Mouse (Mus musculus) kidney, embryonic 14.5 days (tissue): ENCODE measurements around the gene Mllt1. TPM values are rescaled to one million over a fixed set of nuclear protein-coding genes. Genes with fewer than 3 reads are reported as not detected.
A peak's percentile ranks its signal among the peaks of the same experiment; 100 is the strongest.

ENCODE experiments used
- ATAC-seq: fragments of 200-750 bp; cut with Nextera tagmentation; 2 replicates; pipeline ENCODE4 v1.8.0; 2017; ENCODE audit warnings: moderate number of reproducible peaks, mild to moderate bottlenecking, moderate TSS enrichment, moderate library complexity; ENCODE audit not compliant: low FRiP score, low TSS enrichment
- H3K27ac ChIP-seq: fragments of 300-500 bp; sonication (generic); 2 replicates; pipeline ENCODE4 v1.5.1; 2014; ENCODE audit warnings: low read depth, mild to moderate bottlenecking, low read length, moderate library complexity, mixed read lengths
- H3K27me3 ChIP-seq: fragments of 300-500 bp; sonication (generic); 2 replicates; pipeline ENCODE4 v1.6.1; 2014; ENCODE audit warnings: mild to moderate bottlenecking, low read length; ENCODE audit not compliant: control insufficient read depth, insufficient read depth
- H3K36me3 ChIP-seq: fragments of 300-500 bp; sonication (generic); 2 replicates; pipeline ENCODE4 v1.6.1; 2014; ENCODE audit warnings: low read length, mixed read lengths; ENCODE audit not compliant: control insufficient read depth, insufficient read depth
- H3K4me1 ChIP-seq: fragments of 300-500 bp; sonication (generic); 2 replicates; pipeline ENCODE4 v1.6.1; 2014; ENCODE audit warnings: low read length, mixed read lengths; ENCODE audit not compliant: control insufficient read depth, insufficient read depth
- H3K4me2 ChIP-seq: fragments of 300-500 bp; sonication (generic); replicated peaks from 2 replicates; pipeline ENCODE4 v1.6.1; 2014; ENCODE audit warnings: low read depth, mild to moderate bottlenecking, low read length
- H3K4me3 ChIP-seq: fragments of 300-500 bp; sonication (generic); 2 replicates; pipeline ENCODE4 v1.5.1; 2014; ENCODE audit warnings: mild to moderate bottlenecking, low read length
- H3K9ac ChIP-seq: fragments of 300-500 bp; sonication (generic); 2 replicates; pipeline ENCODE4 v1.6.1; 2014; ENCODE audit warnings: low read depth, mild to moderate bottlenecking, low read length, moderate library complexity
- H3K9me3 ChIP-seq: fragments of 300-500 bp; sonication (generic); 2 replicates; pipeline ENCODE4 v1.6.1; 2016; ENCODE audit warnings: low read length; ENCODE audit not compliant: control insufficient read depth
- WGBS: fragments of 180-500 bp; shearing (Covaris S2); extraction: QIAGEN DNeasy Blood & Tissue Kit; methylation state at CpG from one replicate; pipeline ENCODE4 v1.1.7; 2014; 5-methylcytosine and 5-hydroxymethylcytosine counted together
- polyA plus RNA-seq: library from polyadenylated mRNA; unstranded; fragments of >200 nt; fragmentation: Nextera tagmentation; extraction: Ambion mirVana; gene quantifications from 2 replicates; pipeline ENCODE4 v1.2.1, GENCODE M21; 2014

Mllt1 gene
- polyA plus RNA-seq, 1 experiment from 2014 or later = 35.8 TPM

- H3K9me3 ChIP-seq = no peaks in the 10 kb centered on the region
- 90% methylated on average over 5 of the region's 5 CpGs for WGBS
- peaks cover 84% of the 10 kb centered on the region for H3K36me3 ChIP-seq
- H3K4me1 ChIP-seq = no peaks in the 10 kb centered on the region
- no peak overlapping the region for H3K27ac ChIP-seq
- no peaks in the 10 kb centered on the region for H3K27me3 ChIP-seq
- no peak overlapping the region for H3K4me2 ChIP-seq
- no peak overlapping the region for H3K9ac ChIP-seq
- ATAC-seq = no peak
- H3K4me3 ChIP-seq = no peak overlapping the region
Measured at GRCm38 (mm10) chr17:56902698-56903097, 32.5 kb downstream of the Mllt1 start.

- Histone ChIP-seq H3K4me3 (no peak overlapping the region), H3K4me1 (no peaks in the 10 kb centered on the region), H3K4me2 (no peak overlapping the region), H3K36me3 (peaks cover 95% of the 10 kb centered on the region), H3K9me3 (no peaks in the 10 kb centered on the region), H3K27ac (no peak overlapping the region), H3K9ac (no peak overlapping the region), H3K27me3 (no peaks in the 10 kb centered on the region)
- 86% methylated on average over 7 of the region's 7 CpGs for WGBS
- ATAC-seq = peak; percentile 69
Measured at GRCm38 (mm10) chr17:56897630-56898195, 37.5 kb downstream of the Mllt1 start.

- H3K36me3 ChIP-seq = peaks cover 95% of the 10 kb centered on the region
- no peak overlapping the region for H3K4me2 ChIP-seq
- no peaks in the 10 kb centered on the region for H3K9me3 ChIP-seq
- H3K27ac ChIP-seq = no peak overlapping the region
- no peak overlapping the region for H3K4me3 ChIP-seq
- WGBS = 87% methylated on average over 6 of the region's 6 CpGs
- no peaks in the 10 kb centered on the region for H3K27me3 ChIP-seq
- H3K4me1 ChIP-seq = no peaks in the 10 kb centered on the region
- no peak for ATAC-seq
- H3K9ac ChIP-seq = no peak overlapping the region
Measured at GRCm38 (mm10) chr17:56896513-56897129, 38.6 kb downstream of the Mllt1 start.

- H3K4me3 ChIP-seq = no peak overlapping the region
- H3K9ac ChIP-seq = no peak overlapping the region
- 93% methylated on average over 9 of the region's 9 CpGs for whole genome bisulfite sequencing
- peaks cover 88% of the 10 kb centered on the region for H3K36me3 ChIP-seq
- H3K4me1 ChIP-seq = no peaks in the 10 kb centered on the region
- ATAC-seq = no peak
- H3K27ac ChIP-seq = no peak overlapping the region
- no peak overlapping the region for H3K4me2 ChIP-seq
- H3K27me3 ChIP-seq = no peaks in the 10 kb centered on the region
- no peaks in the 10 kb centered on the region for H3K9me3 ChIP-seq
Measured at GRCm38 (mm10) chr17:56895368-56895918, 39.8 kb downstream of the Mllt1 start.

- Histone ChIP-seq H3K27me3 (no peaks in the 10 kb centered on the region), H3K9ac (no peak overlapping the region), H3K9me3 (peaks cover 8% of the 10 kb centered on the region; the same call in 1 of the 2 replicates), H3K4me1 (no peaks in the 10 kb centered on the region), H3K27ac (no peak overlapping the region), H3K4me3 (no peak overlapping the region), H3K4me2 (no peak overlapping the region), H3K36me3 (peaks cover 43% of the 10 kb centered on the region)
- WGBS = 91% methylated on average over 2 of the region's 2 CpGs
- no peak for ATAC-seq
Measured at GRCm38 (mm10) chr17:56890018-56890417, 45.2 kb downstream of the Mllt1 start.

- Histone ChIP-seq H3K4me3 (no peak overlapping the region), H3K27ac (no peak overlapping the region), H3K4me1 (no peaks in the 10 kb centered on the region), H3K27me3 (no peaks in the 10 kb centered on the region), H3K9ac (no peak overlapping the region), H3K4me2 (no peak overlapping the region), H3K36me3 (peaks cover 23% of the 10 kb centered on the region), H3K9me3 (peaks cover 8% of the 10 kb centered on the region; the same call in 1 of the 2 replicates)
- ATAC-seq = no peak
- WGBS = 89% methylated on average over 2 of the region's 3 CpGs
Measured at GRCm38 (mm10) chr17:56888050-56888449, 47.2 kb downstream of the Mllt1 start.

- no peaks in the 10 kb centered on the region for H3K27me3 ChIP-seq
- H3K4me1 ChIP-seq = no peaks in the 10 kb centered on the region
- ATAC-seq = no peak
- H3K9ac ChIP-seq = no peak overlapping the region
- WGBS = 90% methylated on average over 17 of the region's 17 CpGs
- no peak overlapping the region for H3K4me2 ChIP-seq
- H3K36me3 ChIP-seq = peaks cover 5% of the 10 kb centered on the region; the same call in 1 of the 2 replicates
- H3K9me3 ChIP-seq = peaks cover 8% of the 10 kb centered on the region; the same call in 1 of the 2 replicates
- H3K27ac ChIP-seq = no peak overlapping the region
- no peak overlapping the region for H3K4me3 ChIP-seq
Measured at GRCm38 (mm10) chr17:56884809-56885208, 50.4 kb downstream of the Mllt1 start.

- no peak overlapping the region for H3K9ac ChIP-seq
- ATAC-seq = no peak
Measured at GRCm38 (mm10) chr17:56884331-56884730, 50.9 kb downstream of the Mllt1 start.

GRCm38 (mm10) chr17:56883612-56884011 is 51.6 kb downstream of the Mllt1 start:
- Histone ChIP-seq H3K4me1 (no peaks in the 10 kb centered on the region), H3K27me3 (no peaks in the 10 kb centered on the region), H3K9ac (no peak overlapping the region), H3K36me3 (no peaks in the 10 kb centered on the region), H3K9me3 (peaks cover 6% of the 10 kb centered on the region; the same call in 1 of the 2 replicates), H3K4me2 (no peak overlapping the region), H3K27ac (no peak overlapping the region), H3K4me3 (no peak overlapping the region)
- ATAC-seq = no peak
- 52% methylated on average over 17 of the region's 17 CpGs for WGBS

More at GRCm38 (mm10) chr17:56884331-56884730, 50.9 kb downstream of the Mllt1 start:
- 55% methylated on average over 5 of the region's 5 CpGs for WGBS
- Histone ChIP-seq H3K27me3 (no peaks in the 10 kb centered on the region), H3K4me3 (no peak overlapping the region), H3K27ac (no peak overlapping the region), H3K4me1 (no peaks in the 10 kb centered on the region), H3K36me3 (peaks cover 2% of the 10 kb centered on the region; the same call in 1 of the 2 replicates), H3K9me3 (peaks cover 8% of the 10 kb centered on the region; the same call in 1 of the 2 replicates), H3K4me2 (no peak overlapping the region)
